Mouse (Mus musculus): ENCODE measurements at regions not wholly inside any gene's neighbourhood (a gene's known extent, or its start where the extent isn't known, plus 50 kb on each side); places are given as distances from the start of the nearest gene placed in this dataset.

DNA sequence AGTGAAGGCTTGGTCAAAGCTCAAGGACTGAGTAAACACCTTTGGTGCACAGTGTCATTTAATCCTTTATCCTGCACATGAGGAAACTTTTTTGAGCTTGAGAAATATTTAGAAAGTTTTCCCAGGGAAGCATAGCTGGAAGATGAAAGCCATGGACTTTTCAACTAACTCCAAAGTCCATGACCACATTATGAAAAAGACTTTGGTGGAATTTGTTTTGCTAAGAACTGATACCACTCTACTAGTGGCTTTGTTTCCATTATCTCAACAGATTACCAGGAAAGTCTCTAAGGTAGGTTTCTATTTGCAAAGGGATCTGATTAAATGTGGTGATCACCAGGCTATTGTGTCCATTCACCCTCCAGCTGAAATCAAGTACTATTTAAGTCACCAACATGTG lies 107.2 kb upstream of the Cop1 start:
- Histone ChIP-seq H3K4me3 (ENCODE audit: insufficient read depth, poor library complexity, severe bottlenecking) (no peak overlapping the region), H3K79me3 (ENCODE audit: low read depth) (no peaks in the 10 kb centered on the region), H3K79me2 (ENCODE audit: control insufficient read depth, insufficient read depth) (no peaks in the 10 kb centered on the region), H3ac (ENCODE audit: control insufficient read depth, insufficient read length, low read depth) (no peak overlapping the region), H3K27me3 (ENCODE audit: control insufficient read depth, insufficient read depth, insufficient read length) (no peaks in the 10 kb centered on the region), H3K36me3 (ENCODE audit: control insufficient read depth, insufficient read depth) (no peaks in the 10 kb centered on the region)
- TF ChIP-seq MYOD1 (IDR thresholded peaks at IDR 0.05; ENCODE audit: control insufficient read depth, insufficient read length, low read depth): no peak
- TF ChIP-seq MAX (IDR thresholded peaks at IDR 0.05): no peak
- TF ChIP-seq FOSL1 (IDR thresholded peaks at IDR 0.05; ENCODE audit: insufficient read depth, low read length, poor library complexity, severe bottlenecking): no peak
- no peak for TF ChIP-seq CTCF (IDR thresholded peaks at IDR 0.05; ENCODE audit: control insufficient read depth, insufficient read depth, insufficient read length)
- TF ChIP-seq USF1 (IDR thresholded peaks at IDR 0.05; ENCODE audit: low read depth): no peak
- TF ChIP-seq MYOG (IDR thresholded peaks at IDR 0.05; ENCODE audit: control insufficient read depth, extremely low read depth, insufficient read length): no peak
- TF ChIP-seq CEBPB (IDR thresholded peaks at IDR 0.05; ENCODE audit: low read depth): no peak

DNA sequence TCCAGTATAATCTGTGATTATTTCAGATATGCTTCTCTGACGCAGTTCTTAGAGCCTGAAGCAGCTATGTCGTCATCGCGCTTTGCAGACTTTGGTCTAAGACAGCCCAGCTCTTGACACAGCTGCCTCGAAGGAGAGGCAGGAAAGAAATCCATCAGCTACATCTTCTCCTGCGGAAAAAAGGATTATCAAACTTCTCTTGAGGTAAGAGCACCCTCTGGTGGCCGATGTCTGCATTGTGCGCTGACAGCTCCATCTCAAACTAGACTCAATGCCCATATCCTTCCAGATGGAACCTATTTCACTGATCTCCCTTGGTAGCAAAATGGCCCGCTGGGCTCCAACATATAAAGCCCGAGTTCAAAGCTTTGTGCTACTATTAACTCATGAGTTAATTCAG lies 96.8 kb upstream of the Cop1 start:
- no peak overlapping the region for H3K4me3 ChIP-seq (ENCODE audit: insufficient read depth, poor library complexity, severe bottlenecking)
- H3ac ChIP-seq (ENCODE audit: control insufficient read depth, insufficient read length, low read depth): no peak overlapping the region
- H3K79me2 ChIP-seq (ENCODE audit: control insufficient read depth, insufficient read depth): no peaks in the 10 kb centered on the region
- no peaks in the 10 kb centered on the region for H3K36me3 ChIP-seq (ENCODE audit: control insufficient read depth, insufficient read depth)
- no peaks in the 10 kb centered on the region for H3K79me3 ChIP-seq (ENCODE audit: low read depth)
- TF ChIP-seq CEBPB (IDR thresholded peaks at IDR 0.05; ENCODE audit: low read depth) (no peak), CTCF (IDR thresholded peaks at IDR 0.05; ENCODE audit: control insufficient read depth, insufficient read depth, insufficient read length) (peak; percentile 44), MYOD1 (IDR thresholded peaks at IDR 0.05; ENCODE audit: control insufficient read depth, insufficient read length, low read depth) (no peak), MYOG (IDR thresholded peaks at IDR 0.05; ENCODE audit: control insufficient read depth, extremely low read depth, insufficient read length) (no peak), USF1 (IDR thresholded peaks at IDR 0.05; ENCODE audit: low read depth) (no peak), MAX (IDR thresholded peaks at IDR 0.05) (no peak)
- H3K27me3 ChIP-seq (ENCODE audit: control insufficient read depth, insufficient read depth, insufficient read length): no peaks in the 10 kb centered on the region

GRCm38 (mm10) chr1:159147788-159148497 lies 84.2 kb upstream of the Cop1 start:
- Histone ChIP-seq H3K79me2 (ENCODE audit: control insufficient read depth, insufficient read depth) (no peaks in the 10 kb centered on the region), H3K27me3 (ENCODE audit: control insufficient read depth, insufficient read depth, insufficient read length) (no peaks in the 10 kb centered on the region), H3K4me3 (ENCODE audit: insufficient read depth, poor library complexity, severe bottlenecking) (no peak overlapping the region), H3K79me3 (ENCODE audit: low read depth) (no peaks in the 10 kb centered on the region), H3K36me3 (ENCODE audit: control insufficient read depth, insufficient read depth) (no peaks in the 10 kb centered on the region), H3ac (ENCODE audit: control insufficient read depth, insufficient read length, low read depth) (no peak overlapping the region)
- TF ChIP-seq USF1 (IDR thresholded peaks at IDR 0.05; ENCODE audit: low read depth) (no peak), CEBPB (IDR thresholded peaks at IDR 0.05; ENCODE audit: low read depth) (no peak), MYOD1 (IDR thresholded peaks at IDR 0.05; ENCODE audit: control insufficient read depth, insufficient read length, low read depth) (no peak), CTCF (IDR thresholded peaks at IDR 0.05; ENCODE audit: control insufficient read depth, insufficient read depth, insufficient read length) (no peak), MAX (IDR thresholded peaks at IDR 0.05) (no peak)

GRCm38 (mm10) chr1:159148498-159149187 lies 83.5 kb upstream of the Cop1 start:
- TF ChIP-seq FOSL1 (IDR thresholded peaks at IDR 0.05; ENCODE audit: insufficient read depth, low read length, poor library complexity, severe bottlenecking): no peak
- no peak for TF ChIP-seq CEBPB (IDR thresholded peaks at IDR 0.05; ENCODE audit: low read depth)
- TF ChIP-seq MYOD1 (IDR thresholded peaks at IDR 0.05; ENCODE audit: control insufficient read depth, insufficient read length, low read depth): no peak
- no peak for TF ChIP-seq USF1 (IDR thresholded peaks at IDR 0.05; ENCODE audit: low read depth)
- no peak for TF ChIP-seq MAX (IDR thresholded peaks at IDR 0.05)
- no peak for TF ChIP-seq MYOG (IDR thresholded peaks at IDR 0.05; ENCODE audit: control insufficient read depth, extremely low read depth, insufficient read length)
- no peak for TF ChIP-seq CTCF (IDR thresholded peaks at IDR 0.05; ENCODE audit: control insufficient read depth, insufficient read depth, insufficient read length)
- Histone ChIP-seq H3K27me3 (ENCODE audit: control insufficient read depth, insufficient read depth, insufficient read length) (no peaks in the 10 kb centered on the region), H3K79me2 (ENCODE audit: control insufficient read depth, insufficient read depth) (no peaks in the 10 kb centered on the region), H3K79me3 (ENCODE audit: low read depth) (no peaks in the 10 kb centered on the region), H3K4me3 (ENCODE audit: insufficient read depth, poor library complexity, severe bottlenecking) (no peak overlapping the region), H3ac (ENCODE audit: control insufficient read depth, insufficient read length, low read depth) (no peak overlapping the region), H3K36me3 (ENCODE audit: control insufficient read depth, insufficient read depth) (no peaks in the 10 kb centered on the region)

- TF ChIP-seq MYOD1 (IDR thresholded peaks at IDR 0.05; ENCODE audit: control insufficient read depth, insufficient read length, low read depth): no peak
- no peak for TF ChIP-seq CTCF (IDR thresholded peaks at IDR 0.05; ENCODE audit: control insufficient read depth, insufficient read depth, insufficient read length)
- no peak for TF ChIP-seq MYOG (IDR thresholded peaks at IDR 0.05; ENCODE audit: control insufficient read depth, extremely low read depth, insufficient read length)
- no peak for TF ChIP-seq FOSL1 (IDR thresholded peaks at IDR 0.05; ENCODE audit: insufficient read depth, low read length, poor library complexity, severe bottlenecking)
- no peak for TF ChIP-seq USF1 (IDR thresholded peaks at IDR 0.05; ENCODE audit: low read depth)
- no peak for TF ChIP-seq MAX (IDR thresholded peaks at IDR 0.05)
- no peak for TF ChIP-seq CEBPB (IDR thresholded peaks at IDR 0.05; ENCODE audit: low read depth)
- H3K4me3 ChIP-seq (ENCODE audit: insufficient read depth, poor library complexity, severe bottlenecking): no peak overlapping the region
- H3ac ChIP-seq (ENCODE audit: control insufficient read depth, insufficient read length, low read depth): no peak overlapping the region
- no peaks in the 10 kb centered on the region for H3K79me3 ChIP-seq (ENCODE audit: low read depth)
- no peaks in the 10 kb centered on the region for H3K27me3 ChIP-seq (ENCODE audit: control insufficient read depth, insufficient read depth, insufficient read length)
- H3K79me2 ChIP-seq (ENCODE audit: control insufficient read depth, insufficient read depth): no peaks in the 10 kb centered on the region
- no peaks in the 10 kb centered on the region for H3K36me3 ChIP-seq (ENCODE audit: control insufficient read depth, insufficient read depth)
Observed at GRCm38 (mm10) chr1:159149207-159149606, 82.9 kb upstream of the Cop1 start.
